Mouse (Mus musculus): ENCODE results near the gene Aaas. TPM values are rescaled to one million over a fixed set of nuclear protein-coding genes. Genes with fewer than 3 reads are reported as not detected.
A peak's percentile ranks its signal among the peaks of the same experiment; 100 is the strongest.

Aaas gene
- polyA plus RNA-seq, 1 experiment from 2014 or later: 74.7 TPM

- Histone ChIP-seq H3K9me3 (replicated peaks) (no peaks in the 10 kb centered on the region), H3K4me1 (peaks cover 26% of the 10 kb centered on the region), H3K36me3 (no peaks in the 10 kb centered on the region), H3K4me3 (peak overlapping the region; percentile 65), H3K27me3 (replicated peaks) (peaks cover 44% of the 10 kb centered on the region), H3K9ac (peak overlapping the region; percentile 69), H3K4me2 (peak overlapping the region; percentile 97), H3K27ac (peak overlapping the region; percentile 67)
- WGBS (ENCODE audit: insufficient replicate concordance): 2% methylated on average over 43 of the region's 43 CpGs
- peak; percentile 88 for ATAC-seq
Observed at GRCm38 (mm10) chr15:102376453-102377162, 26.0 kb upstream of the Aaas start.

- 7% methylated on average over 10 of the region's 10 CpGs for WGBS (ENCODE audit: insufficient replicate concordance)
- no peaks in the 10 kb centered on the region for H3K36me3 ChIP-seq
- H3K4me3 ChIP-seq: no peak overlapping the region
- peaks cover 25% of the 10 kb centered on the region for H3K4me1 ChIP-seq
- no peaks in the 10 kb centered on the region for H3K9me3 ChIP-seq (replicated peaks)
- no peak overlapping the region for H3K9ac ChIP-seq
- H3K27me3 ChIP-seq (replicated peaks): peaks cover 91% of the 10 kb centered on the region
- H3K4me2 ChIP-seq: peak overlapping the region; percentile 28
- ATAC-seq: peak; percentile 49; the same call in 1 of the 2 replicates
- no peak overlapping the region for H3K27ac ChIP-seq
Observed at GRCm38 (mm10) chr15:102370727-102371126, 20.2 kb upstream of the Aaas start.

DNA sequence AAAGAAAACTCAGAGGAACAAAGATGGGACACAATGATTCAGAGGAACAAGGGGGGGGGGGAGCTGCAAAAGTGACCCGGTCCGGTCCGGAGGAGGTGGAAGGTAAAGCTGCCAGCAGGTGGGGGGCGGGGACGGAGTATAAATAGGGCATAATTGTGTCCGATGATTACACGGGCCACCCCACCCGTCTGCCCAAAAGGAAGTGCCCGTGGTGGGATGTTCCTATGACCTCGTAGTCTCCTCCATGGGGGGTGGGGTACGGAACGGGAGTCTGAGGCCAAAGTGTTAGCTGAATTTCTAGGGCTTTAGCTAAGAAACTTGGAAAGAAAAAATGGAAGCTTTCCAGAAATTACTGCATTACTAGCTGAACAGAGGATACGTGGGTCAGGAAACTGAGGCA, 19.4 kb upstream of the Aaas start:
- no peak overlapping the region for H3K27ac ChIP-seq
- H3K4me2 ChIP-seq: peak overlapping the region; percentile 13; the same call in 1 of the 2 replicates

DNA sequence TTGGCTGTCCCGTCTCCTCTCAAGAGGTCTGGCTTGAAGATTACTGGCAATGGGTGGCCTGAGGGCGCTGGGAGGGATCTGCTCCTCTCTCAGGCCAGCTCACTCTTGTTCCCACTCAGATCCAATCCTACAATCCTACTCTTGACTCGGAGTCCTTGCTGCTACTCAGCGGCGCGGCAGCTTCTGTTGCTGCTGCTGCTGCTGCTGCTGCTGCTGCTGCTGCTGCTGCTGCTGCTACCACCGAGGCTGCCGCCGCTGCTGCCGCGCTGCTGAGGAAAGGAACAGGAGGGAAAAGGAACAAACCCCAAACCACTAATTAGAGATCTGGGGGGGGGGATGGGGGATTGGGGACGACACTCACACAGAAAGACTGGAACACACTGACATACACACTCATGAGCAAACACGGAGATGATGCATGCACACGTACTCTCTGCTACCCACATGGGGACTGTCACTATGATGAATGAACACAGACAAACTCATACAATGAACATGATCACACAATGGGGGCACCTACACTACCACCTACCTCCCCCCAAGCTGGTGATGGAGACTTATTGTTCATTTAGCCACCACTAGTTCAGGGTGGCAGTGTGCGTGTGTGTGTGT, 16.3 kb upstream of the Aaas start, which contains the start of gene Sp7:
Sp7 (minus strand) TSS at position 450 of the 612 bp plus-strand sequence.
- H3K9me3 ChIP-seq (replicated peaks): no peaks in the 10 kb centered on the region
- H3K4me3 ChIP-seq: peak within 1 kb of the TSS; percentile 7; the same call in 1 of the 2 replicates
- no peak for ATAC-seq
- H3K4me1 ChIP-seq: peaks cover 36% of the 10 kb centered on the region
- WGBS (ENCODE audit: insufficient replicate concordance): 7% methylated on average over 13 of the region's 15 CpGs
- no peak within 1 kb of the TSS for H3K9ac ChIP-seq
- no peaks in the 10 kb centered on the region for H3K36me3 ChIP-seq
- peaks cover 99% of the 10 kb centered on the region for H3K27me3 ChIP-seq (replicated peaks)
- H3K27ac ChIP-seq: no peak within 1 kb of the TSS
- H3K4me2 ChIP-seq: peak within 1 kb of the TSS; percentile 42

More for the DNA sequence above, 19.4 kb upstream of the Aaas start:
- Histone ChIP-seq H3K36me3 (no peaks in the 10 kb centered on the region), H3K9me3 (replicated peaks) (no peaks in the 10 kb centered on the region), H3K9ac (no peak overlapping the region), H3K4me1 (peaks cover 32% of the 10 kb centered on the region), H3K4me3 (no peak overlapping the region), H3K27me3 (replicated peaks) (peaks cover 91% of the 10 kb centered on the region)
- WGBS (ENCODE audit: insufficient replicate concordance): 14% methylated on average over 13 of the region's 13 CpGs
- no peak for ATAC-seq

DNA sequence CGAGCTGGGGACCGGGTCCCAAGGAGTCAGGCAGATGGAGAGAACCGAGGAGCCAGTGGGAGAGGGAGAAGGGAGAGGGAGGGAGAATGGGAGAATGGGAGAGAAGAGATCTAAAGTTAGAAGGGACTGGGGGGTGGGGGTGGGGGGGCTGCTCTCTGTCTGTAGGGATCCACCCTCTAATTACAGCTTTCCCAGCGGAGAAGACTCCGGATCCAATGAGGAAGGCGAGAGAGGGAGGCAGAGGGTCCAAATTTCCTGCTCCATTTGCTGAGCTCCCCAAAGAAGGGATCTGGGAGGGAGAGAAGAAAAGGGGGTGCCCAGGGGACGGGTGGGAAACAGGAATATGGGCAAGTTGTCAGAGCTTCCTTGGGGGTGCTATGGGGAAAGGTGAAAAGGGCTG, 15.7 kb upstream of the Aaas start:
- peaks cover 36% of the 10 kb centered on the region for H3K4me1 ChIP-seq
- no peak overlapping the region for H3K9ac ChIP-seq
- H3K9me3 ChIP-seq (replicated peaks): no peaks in the 10 kb centered on the region
- H3K36me3 ChIP-seq: no peaks in the 10 kb centered on the region
- peak overlapping the region; percentile 42 for H3K4me2 ChIP-seq
- H3K27ac ChIP-seq: no peak overlapping the region
- 0 out of 2 replicates have a peak overlapping the region, but pooled peaks have one; percentile 7 for H3K4me3 ChIP-seq
- 18% methylated on average over 7 of the region's 7 CpGs for WGBS (ENCODE audit: insufficient replicate concordance)
- no peak for ATAC-seq
- H3K27me3 ChIP-seq (replicated peaks): peaks cover 97% of the 10 kb centered on the region

GRCm38 (mm10) chr15:102364678-102365077, 14.1 kb upstream of the Aaas start:
- WGBS (ENCODE audit: insufficient replicate concordance): 53% methylated on average over 1 of the region's 1 CpGs

DNA sequence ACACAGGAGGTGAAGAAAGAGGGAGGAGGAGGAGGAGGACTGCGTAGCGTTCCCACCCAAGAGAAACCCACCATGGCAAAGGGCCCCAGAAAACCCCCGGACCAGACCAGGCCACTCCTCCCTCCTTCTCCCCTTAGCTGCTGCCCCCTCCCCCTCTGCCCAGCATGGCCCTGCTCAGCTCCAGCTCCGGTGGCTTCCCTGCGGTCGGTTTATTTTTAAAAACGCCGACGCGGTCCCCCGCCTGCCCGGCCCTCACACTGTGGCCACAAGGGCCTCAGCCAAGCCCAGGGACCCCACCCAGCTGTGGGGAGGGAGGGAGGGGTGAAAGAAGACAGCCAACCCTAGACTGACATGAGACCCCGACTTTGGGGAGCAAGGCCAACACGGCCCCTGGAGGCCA, 12.1 kb upstream of the Aaas start:
- Histone ChIP-seq H3K4me2 (peak overlapping the region; percentile 49), H3K36me3 (no peaks in the 10 kb centered on the region), H3K9me3 (replicated peaks) (no peaks in the 10 kb centered on the region), H3K9ac (peak overlapping the region; percentile 15; the same call in 1 of the 2 replicates), H3K27me3 (replicated peaks) (peaks cover 97% of the 10 kb centered on the region), H3K4me3 (no peak overlapping the region), H3K27ac (no peak overlapping the region), H3K4me1 (peaks cover 31% of the 10 kb centered on the region)
- WGBS (ENCODE audit: insufficient replicate concordance): 13% methylated on average over 14 of the region's 14 CpGs
- no peak for ATAC-seq

More at GRCm38 (mm10) chr15:102364678-102365077, 14.1 kb upstream of the Aaas start:
- peaks cover 22% of the 10 kb centered on the region; the same call in 1 of the 2 replicates for H3K4me1 ChIP-seq
- no peak overlapping the region for H3K27ac ChIP-seq
- H3K4me3 ChIP-seq: no peak overlapping the region
- H3K27me3 ChIP-seq (replicated peaks): peaks cover 97% of the 10 kb centered on the region
- H3K4me2 ChIP-seq: no peak overlapping the region
- no peaks in the 10 kb centered on the region for H3K9me3 ChIP-seq (replicated peaks)
- ATAC-seq: no peak
- H3K36me3 ChIP-seq: no peaks in the 10 kb centered on the region
- no peak overlapping the region for H3K9ac ChIP-seq

DNA sequence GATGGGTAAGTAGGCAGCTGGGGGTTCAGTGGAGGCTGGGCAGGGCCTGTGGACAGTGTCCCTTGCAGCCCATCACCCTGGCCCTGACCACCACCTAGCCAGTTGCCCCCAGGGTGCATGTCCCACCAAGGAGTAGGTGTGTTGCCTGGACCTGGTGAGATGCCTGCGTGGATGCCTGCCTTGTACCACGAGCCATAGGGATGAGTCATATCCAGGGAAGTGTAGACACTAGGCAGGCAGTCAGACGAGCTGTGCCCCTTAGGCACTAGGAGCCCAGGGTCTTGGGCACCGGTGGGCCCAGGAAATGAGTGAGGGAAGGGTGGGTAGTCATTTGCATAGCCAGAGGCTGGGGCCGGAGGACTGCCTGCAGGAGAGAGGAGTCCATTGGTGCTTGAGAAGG, 8.3 kb upstream of the Aaas start:
- Histone ChIP-seq H3K4me1 (peaks cover 35% of the 10 kb centered on the region), H3K4me2 (no peak overlapping the region), H3K9me3 (replicated peaks) (no peaks in the 10 kb centered on the region), H3K36me3 (no peaks in the 10 kb centered on the region), H3K4me3 (no peak overlapping the region), H3K27ac (no peak overlapping the region), H3K27me3 (replicated peaks) (peaks cover 96% of the 10 kb centered on the region), H3K9ac (no peak overlapping the region)
- WGBS (ENCODE audit: insufficient replicate concordance): 33% methylated on average over 5 of the region's 5 CpGs
- no peak for ATAC-seq

DNA sequence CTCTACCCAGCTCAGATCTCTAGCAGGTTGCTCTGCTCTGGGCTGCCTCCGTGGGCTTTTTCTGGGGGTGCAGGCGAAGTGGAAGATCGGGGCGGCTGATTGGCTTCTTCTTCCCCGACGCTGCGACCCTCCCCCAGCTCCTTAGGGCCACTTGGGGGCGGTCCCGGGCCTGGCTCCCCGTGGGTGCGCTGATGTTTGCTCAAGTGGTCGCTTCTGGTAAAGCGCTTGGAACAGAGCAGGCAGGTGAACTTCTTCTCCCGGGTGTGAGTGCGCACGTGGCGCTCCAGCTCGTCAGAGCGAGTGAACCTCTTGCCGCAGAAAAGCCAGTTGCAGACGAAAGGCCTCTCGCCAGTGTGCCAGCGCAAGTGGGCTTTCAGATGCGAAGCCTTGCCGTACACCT, 7.6 kb upstream of the Aaas start:
- Histone ChIP-seq H3K4me1 (peaks cover 35% of the 10 kb centered on the region), H3K9me3 (replicated peaks) (no peaks in the 10 kb centered on the region), H3K27me3 (replicated peaks) (peaks cover 94% of the 10 kb centered on the region), H3K36me3 (no peaks in the 10 kb centered on the region), H3K27ac (no peak overlapping the region), H3K4me2 (peak overlapping the region; percentile 40), H3K9ac (no peak overlapping the region), H3K4me3 (no peak overlapping the region)
- no peak for ATAC-seq
- WGBS (ENCODE audit: insufficient replicate concordance): 2% methylated on average over 25 of the region's 25 CpGs

DNA sequence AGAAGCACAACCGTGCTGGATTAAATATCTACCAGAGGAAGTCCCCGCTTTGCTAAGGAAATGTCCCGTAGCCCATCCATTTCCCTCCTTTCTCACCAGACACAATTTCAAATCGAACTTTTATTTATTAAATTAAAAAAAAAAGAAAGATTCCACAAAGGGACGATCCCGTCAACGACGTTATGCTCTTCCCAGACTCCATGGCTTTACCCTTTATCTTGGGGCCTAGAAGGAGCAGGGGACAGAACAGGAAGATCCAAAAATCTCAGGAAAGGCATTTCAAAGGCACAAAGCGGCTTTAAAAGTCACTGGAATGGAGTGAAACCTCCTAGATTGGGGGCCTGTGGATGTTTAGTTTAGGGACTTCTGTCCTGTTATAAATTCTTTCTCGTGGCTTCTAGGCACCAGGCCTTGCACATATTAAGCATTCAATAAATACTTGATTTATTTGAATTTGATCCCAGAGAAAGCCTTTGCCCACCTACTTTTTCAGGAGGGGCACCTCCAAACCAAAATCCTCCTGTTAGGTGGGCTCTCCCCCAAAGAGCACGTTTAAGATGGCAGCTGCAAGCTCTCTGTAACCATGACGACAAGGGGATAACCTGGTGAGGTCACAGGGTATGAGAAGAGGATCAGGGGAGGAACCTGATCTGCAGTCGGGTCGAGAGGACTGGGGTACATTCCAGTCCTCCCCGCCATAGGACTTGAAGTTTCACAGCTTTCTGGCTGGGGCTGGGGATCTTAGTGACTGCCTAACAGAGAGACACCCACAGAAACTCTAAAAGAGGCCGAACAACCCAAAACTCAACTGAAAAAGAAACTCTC, 6.1 kb upstream of the Aaas start:
- peaks cover 84% of the 10 kb centered on the region for H3K27me3 ChIP-seq (replicated peaks)
- H3K4me1 ChIP-seq: peaks cover 31% of the 10 kb centered on the region
- no peaks in the 10 kb centered on the region for H3K36me3 ChIP-seq
- peak overlapping the region; percentile 86 for H3K4me2 ChIP-seq
- 33% methylated on average over 16 of the region's 16 CpGs for WGBS (ENCODE audit: insufficient replicate concordance)
- ATAC-seq: no peak
- no peaks in the 10 kb centered on the region for H3K9me3 ChIP-seq (replicated peaks)
- no peak overlapping the region for H3K4me3 ChIP-seq
- no peak overlapping the region for H3K27ac ChIP-seq
- peak overlapping the region; percentile 62 for H3K9ac ChIP-seq

GRCm38 (mm10) chr15:102355871-102356441, 5.4 kb upstream of the Aaas start:
- Histone ChIP-seq H3K9me3 (replicated peaks) (no peaks in the 10 kb centered on the region), H3K27me3 (replicated peaks) (peaks cover 77% of the 10 kb centered on the region), H3K36me3 (no peaks in the 10 kb centered on the region), H3K27ac (peak overlapping the region; percentile 17), H3K4me2 (peak overlapping the region; percentile 86), H3K4me3 (peak overlapping the region; percentile 56), H3K9ac (peak overlapping the region; percentile 62), H3K4me1 (peaks cover 36% of the 10 kb centered on the region)
- 1% methylated on average over 38 of the region's 38 CpGs for WGBS (ENCODE audit: insufficient replicate concordance)
- peak; percentile 19; the same call in 1 of the 2 replicates for ATAC-seq

Data from liver, embryonic 12.5 days (tissue).